Mouse (Mus musculus): Measurements from ENCODE around the gene Cacng7.

The Cacng7 gene

DNA sequence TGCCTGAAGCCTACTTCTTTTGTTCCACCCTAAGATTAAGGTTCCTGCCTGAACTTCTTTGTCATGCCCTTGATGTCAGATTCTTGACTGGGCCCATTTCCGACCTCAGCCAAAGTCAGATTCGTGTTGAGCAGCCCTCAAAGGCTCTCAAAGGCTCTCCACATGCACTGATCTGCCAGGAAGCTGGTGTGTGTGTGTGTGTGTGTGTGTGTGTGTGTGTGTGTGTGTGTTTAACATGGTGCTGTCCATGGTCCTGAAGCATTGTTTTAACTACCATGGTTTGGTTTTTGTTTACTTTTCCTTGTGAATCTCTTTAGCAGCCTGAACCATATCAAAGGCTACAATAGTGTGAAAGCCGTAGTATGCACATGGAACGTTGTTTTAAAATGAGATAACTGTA lies 4.8 kb upstream of the Cacng7 start:
- TF ChIP-seq GATA4 (IDR thresholded peaks at IDR 0.05; ENCODE audit: insufficient replicate concordance, low read length), result no peak

DNA sequence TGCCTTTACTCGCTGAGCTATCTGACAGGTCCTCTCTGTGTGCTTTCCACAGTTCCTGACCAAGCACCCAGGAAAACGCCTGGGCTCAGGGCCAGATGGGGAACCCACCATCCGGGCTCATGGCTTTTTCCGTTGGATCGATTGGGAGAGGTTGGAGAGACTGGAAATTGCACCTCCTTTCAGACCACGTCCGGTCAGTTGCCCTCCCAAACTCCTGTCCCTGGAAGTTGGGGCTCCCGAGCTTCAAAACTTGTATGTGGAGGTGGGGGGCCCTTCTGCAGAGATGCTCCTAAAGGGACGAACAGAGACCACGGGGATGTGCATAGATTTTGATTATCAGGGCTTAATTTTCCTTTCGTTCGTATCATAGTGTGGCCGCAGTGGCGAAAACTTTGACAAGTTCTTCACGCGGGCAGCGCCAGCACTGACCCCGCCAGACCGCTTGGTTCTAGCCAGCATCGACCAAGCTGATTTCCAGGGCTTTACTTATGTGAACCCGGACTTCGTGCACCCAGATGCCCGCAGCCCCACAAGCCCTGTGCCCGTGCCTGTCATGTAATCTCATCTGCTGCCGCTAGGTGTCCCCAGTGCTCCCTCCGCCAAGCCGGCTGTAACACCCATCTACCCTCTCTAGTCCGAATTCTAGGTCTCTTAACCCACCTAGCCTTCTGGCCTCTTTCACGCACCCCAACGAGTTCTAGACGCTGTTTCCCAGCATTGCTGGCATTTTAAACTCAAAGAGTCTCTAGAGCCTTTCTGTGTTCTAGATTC lies 2.8 kb upstream of the Cacng7 start:
- no peak for TF ChIP-seq GATA4 (IDR thresholded peaks at IDR 0.05; ENCODE audit: insufficient replicate concordance, low read length)

DNA sequence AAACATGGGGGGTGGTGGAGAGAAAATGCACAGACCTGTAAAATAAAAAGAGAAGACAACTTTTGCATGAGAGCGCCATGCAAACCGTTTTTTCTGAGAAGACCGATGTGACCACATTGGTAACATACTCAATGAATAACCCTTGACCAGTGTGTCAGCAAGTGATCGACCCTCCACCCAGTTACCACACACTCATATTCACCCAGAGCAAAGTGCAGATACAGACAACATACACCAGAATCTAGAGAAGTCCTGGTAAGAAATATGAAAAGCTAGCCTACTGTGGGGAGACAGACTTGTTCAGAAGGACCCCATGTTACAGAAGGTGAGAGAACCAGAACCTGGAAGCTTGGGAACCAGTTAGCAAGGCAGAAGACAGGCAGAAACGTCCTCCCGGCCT lies 1.6 kb upstream of the Cacng7 start:
- no peak for TF ChIP-seq GATA4 (IDR thresholded peaks at IDR 0.05; ENCODE audit: insufficient replicate concordance, low read length)

DNA sequence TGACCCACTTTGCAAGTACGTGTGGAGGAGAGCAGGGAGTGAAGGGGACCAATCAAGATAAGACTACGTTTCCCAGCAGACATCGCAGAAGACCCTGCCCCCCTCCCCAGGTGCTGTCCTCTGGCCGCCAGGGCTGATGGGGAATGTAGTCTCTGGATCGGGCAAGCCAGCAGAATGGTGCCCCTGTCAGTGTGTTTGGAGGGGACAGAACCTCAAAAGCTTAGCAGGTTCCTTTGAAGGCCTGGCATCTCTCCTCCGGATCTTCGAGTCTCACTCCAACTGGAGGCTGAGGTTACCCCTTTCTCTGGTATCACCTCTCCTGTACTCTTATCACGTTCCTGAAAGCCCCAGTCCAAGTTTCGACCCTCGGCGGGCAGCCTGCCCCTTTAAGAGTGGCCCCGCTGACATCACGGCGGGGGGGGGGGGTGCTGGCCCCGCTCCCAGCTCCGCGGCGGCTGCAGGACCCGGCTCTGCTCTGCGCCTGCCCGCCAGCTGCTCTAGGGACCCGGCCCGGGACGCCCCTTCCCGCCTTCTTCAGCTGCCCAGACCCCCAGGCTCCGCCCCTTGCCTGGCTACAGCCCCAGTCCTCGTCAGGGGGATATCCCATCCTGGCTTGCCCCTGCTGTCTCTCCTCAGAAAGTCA lies 1.1 kb upstream of the Cacng7 start:
- TF ChIP-seq GATA4 (IDR thresholded peaks at IDR 0.05; ENCODE audit: insufficient replicate concordance, low read length), result no peak

DNA sequence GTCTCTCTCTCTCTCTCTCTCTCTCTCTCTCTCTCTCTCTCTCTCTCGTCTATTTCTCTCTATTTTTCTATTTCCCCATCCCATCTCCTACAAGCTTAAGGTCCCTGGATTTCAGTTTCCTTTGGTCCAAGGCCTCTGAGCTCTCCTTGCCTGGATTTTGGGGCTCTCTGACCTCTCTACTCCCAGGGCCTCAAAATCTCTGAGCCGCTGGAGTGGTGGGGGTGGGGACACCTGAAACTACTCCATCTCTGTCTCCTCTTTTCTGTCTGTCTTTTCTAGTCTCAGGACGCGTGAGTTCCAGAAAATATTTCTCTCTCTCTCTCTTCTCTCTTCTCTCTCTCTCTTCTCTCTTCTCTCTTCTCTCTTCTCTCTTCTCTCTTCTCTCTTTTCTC lies 535 bp upstream of the Cacng7 start:
- no peak for TF ChIP-seq GATA4 (IDR thresholded peaks at IDR 0.05; ENCODE audit: insufficient replicate concordance, low read length)

DNA sequence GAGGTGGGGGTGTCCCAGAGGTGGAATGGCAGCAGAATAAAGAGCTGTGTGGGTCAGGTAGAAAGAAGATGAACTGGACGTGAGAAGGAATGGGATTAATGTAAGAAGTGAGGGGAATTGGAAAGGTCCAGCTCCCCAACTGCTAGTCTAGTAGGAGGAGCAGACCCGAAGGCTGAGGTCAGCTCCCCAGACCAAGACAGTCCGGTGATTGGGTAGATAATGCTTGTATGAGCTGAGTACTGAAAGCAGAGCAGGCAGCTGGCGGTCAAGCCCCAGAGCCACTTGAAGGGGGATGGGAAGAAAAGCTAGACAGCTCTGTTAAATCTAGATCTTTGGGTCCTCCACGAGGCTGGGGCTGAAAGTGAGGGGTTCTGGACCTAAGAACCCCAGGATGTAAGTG lies 787 bp downstream of the Cacng7 start:
- TF ChIP-seq GATA4 (IDR thresholded peaks at IDR 0.05; ENCODE audit: insufficient replicate concordance, low read length), result no peak

DNA sequence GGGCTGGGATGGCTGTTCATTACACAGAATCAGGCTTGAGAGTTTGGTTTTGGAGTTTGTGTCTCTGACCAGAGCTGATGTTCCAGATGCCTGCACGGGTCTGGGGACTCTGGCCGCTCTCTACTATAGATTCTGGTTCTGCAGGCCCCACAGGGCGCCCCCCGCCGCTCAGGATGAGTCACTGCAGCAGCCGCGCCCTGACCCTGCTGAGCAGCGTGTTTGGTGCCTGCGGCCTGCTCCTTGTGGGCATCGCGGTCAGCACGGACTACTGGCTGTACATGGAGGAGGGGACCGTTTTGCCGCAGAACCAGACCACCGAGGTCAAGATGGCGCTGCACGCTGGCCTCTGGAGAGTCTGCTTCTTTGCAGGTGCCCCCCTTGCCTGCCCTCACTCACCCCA lies 3.7 kb downstream of the Cacng7 start:
- no peak for TF ChIP-seq GATA4 (IDR thresholded peaks at IDR 0.05; ENCODE audit: insufficient replicate concordance, low read length)

DNA sequence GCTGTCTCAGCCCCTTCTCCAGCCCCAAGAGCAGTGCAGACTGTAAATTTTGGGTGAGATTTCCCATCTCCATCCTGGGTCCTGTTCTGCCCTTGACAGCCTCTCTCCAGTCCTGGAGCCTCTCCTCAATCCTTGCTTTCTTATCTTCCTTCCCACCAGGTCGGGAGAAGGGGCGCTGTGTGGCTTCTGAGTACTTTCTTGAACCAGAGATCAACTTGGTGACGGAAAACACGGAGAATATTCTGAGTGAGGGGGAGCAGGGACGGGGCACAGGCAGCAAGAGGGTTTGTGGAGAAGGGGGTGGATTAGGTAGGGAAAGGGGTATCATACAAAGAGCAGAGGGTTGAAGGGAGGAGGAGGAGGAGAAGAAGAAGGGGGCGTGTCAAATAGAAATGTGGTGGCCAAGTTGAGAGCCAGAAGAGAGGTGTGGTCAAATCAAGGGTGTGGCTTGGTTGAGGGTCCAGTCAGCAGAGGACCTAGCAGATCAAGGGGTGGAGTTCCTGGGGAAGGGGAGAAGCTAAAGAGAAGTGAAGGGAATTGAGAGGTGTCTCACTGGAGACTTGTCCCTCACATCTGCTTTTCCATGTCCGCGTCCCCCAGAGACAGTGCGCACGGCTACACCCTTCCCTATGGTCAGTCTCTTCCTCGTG lies 5.7 kb downstream of the Cacng7 start:
- TF ChIP-seq GATA4 (IDR thresholded peaks at IDR 0.05; ENCODE audit: insufficient replicate concordance, low read length), result no peak

DNA sequence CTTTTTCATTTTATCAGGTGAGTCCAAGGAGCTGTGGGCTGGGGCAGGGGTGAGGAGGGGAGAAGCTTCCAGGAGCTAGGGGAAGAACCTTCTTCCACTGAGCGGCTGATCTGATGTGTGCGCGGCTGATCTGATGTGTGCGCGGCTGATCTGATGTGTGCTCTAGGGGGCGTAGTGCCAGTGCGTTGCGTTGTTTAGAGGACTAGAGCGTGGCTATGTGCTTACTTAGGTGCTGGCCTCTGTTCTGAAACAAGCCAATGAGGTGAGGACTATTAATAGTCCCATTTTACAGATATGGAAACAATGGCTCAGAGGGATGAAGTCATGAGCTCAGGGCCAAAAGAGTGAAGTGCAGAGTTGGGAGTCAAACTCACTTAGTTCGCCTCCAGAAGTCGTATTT lies 6.3 kb downstream of the Cacng7 start:
- TF ChIP-seq GATA4 (IDR thresholded peaks at IDR 0.05; ENCODE audit: insufficient replicate concordance, low read length), result no peak

DNA sequence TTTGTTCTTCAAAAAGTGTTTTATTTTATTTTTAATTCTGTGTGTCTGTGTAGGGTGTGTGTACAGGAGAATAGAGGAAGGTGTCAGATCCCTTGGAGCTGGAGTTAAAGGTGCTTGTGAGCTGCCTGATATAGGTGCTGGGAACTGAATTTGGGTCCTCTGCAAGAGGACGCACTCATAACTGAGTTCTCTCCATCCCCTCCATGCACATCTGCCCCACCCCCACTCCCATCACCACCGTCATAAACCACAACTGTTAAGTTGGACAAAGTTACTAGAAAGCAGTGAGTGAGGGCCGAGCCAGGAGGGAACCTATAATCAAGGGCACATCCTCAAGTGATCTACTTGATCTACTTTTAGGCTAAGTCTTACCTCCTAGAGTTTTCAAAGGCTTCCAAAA lies 11.1 kb downstream of the Cacng7 start:
- TF ChIP-seq GATA4 (IDR thresholded peaks at IDR 0.05; ENCODE audit: insufficient replicate concordance, low read length), result no peak

DNA sequence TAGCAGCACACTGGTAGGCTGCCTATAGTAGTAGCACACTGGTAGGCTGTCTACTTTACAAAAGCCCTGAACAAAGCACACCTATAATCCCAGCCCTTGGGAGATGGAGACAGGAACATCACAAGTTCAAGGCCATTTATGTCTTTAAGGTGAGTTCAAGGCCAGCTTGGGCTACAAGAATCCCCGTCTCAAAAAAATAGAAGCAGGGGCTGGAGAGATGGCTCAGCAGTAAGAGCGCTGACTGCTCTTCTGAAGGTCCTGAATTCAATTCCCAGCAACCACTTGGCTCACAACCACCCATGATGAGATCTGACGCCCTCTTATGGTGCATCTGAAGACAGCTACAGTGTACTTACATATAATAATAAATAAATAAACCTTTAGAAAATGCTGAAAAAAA lies 12.5 kb downstream of the Cacng7 start:
- TF ChIP-seq GATA4 (IDR thresholded peaks at IDR 0.05; ENCODE audit: insufficient replicate concordance, low read length), result no peak

DNA sequence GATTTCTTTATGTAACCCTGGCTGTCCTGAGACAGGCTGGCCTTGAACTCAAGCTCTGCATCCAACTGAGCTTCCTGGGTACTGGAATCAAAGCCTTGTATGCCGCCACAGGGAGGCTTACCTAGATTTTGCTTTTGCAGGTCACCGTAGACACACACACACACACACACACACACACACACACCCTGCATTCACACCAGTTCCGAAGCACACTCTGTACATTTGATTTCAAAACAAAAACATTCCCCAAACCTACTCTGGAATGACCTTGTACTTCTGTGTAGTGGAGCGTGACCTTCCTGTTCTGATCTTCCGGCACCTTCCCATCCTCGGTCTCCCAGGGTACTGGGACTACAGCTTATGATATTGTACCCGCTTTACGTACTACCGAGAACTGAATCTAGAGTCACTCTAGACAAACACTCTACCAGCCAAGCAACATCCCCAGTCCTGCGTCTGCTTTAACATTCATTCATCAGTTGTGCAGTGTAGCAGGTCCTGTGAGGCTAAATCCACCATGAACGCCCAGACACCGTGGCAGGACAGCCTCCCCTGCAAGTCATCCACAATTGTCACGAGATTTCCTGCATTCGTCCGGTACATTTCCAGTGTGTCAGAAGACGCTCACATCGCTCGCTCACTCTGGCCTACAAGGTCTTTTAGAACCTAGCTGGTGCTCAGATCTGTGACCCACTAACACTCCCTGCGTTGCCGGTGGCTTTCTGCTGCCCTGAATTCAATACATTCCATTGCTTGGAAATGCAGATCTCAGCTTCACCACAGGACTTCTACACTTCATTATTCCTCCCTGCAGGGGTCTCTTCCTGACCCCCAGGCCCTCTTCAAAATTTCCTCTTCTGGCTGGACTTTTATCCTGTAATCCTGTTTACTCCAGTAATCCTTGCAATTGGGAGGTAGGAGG lies 14.9 kb downstream of the Cacng7 start:
- TF ChIP-seq GATA4 (IDR thresholded peaks at IDR 0.05; ENCODE audit: insufficient replicate concordance, low read length), result no peak

DNA sequence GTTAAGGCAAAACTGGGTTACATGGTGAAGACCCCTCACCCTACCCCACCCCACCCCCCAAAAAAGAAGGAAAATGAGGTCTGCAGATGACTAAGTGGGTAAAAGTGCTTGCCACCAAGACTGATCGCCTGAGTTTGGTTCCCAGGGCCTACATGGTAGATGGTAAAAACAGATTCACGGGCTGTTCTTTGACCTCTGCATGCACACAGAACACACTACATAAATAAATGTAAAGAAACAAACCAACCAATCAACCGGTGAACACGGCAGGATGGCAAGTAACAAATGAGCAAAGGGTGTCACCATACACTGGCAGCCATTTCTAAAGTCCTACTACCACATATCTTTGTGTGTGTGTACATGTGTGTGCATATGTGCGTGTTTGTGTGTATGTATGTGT lies 15.6 kb downstream of the Cacng7 start:
- TF ChIP-seq GATA4 (IDR thresholded peaks at IDR 0.05; ENCODE audit: insufficient replicate concordance, low read length), result no peak

DNA sequence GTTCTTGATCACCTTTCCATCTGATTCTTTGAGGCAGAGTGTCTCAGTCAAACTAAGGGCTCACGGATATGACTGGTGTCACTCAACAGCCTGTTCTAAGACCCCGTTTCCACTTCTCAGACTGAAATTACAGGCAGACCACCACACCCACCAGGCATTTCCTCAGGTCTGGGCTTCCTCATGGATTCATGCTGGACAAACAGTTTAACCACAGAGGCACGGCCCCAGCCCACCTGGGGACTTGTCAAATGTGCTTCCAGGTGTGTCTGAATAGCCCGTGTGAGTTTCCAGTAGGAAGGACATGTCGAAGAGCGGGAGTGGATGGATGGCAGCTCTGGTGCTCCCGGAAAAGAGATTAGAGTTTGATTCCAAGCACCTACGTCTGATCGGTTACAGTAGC lies 17.0 kb downstream of the Cacng7 start:
- no peak for TF ChIP-seq GATA4 (IDR thresholded peaks at IDR 0.05; ENCODE audit: insufficient replicate concordance, low read length)

DNA sequence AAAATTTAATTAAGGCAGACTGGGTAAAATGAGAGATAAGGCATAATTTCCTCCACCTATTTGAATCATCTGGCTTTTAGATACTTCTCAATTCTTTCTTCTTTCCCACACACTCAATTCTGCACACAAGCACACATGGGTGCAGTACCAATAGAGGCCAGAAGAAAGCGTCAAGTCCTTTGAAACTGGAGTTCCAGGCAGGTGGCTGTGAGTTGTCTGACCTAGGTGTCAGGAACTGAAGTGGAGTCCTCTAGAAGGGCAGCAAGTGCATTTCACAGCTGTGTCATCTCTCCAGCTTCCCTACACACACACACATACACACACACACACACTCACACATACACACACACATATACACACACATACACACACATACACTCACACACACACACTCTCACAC lies 18.8 kb downstream of the Cacng7 start:
- no peak for TF ChIP-seq GATA4 (IDR thresholded peaks at IDR 0.05; ENCODE audit: insufficient replicate concordance, low read length)

Measured in liver, adult (tissue).